Mouse (Mus musculus): Measurements from ENCODE around the gene Lzts3.
"Not testable (repeated sequence)": the region's sequence is repeated elsewhere in the genome, so short reads cannot be mapped to it uniquely, and the experiment has no call there.

The Lzts3 gene

DNA sequence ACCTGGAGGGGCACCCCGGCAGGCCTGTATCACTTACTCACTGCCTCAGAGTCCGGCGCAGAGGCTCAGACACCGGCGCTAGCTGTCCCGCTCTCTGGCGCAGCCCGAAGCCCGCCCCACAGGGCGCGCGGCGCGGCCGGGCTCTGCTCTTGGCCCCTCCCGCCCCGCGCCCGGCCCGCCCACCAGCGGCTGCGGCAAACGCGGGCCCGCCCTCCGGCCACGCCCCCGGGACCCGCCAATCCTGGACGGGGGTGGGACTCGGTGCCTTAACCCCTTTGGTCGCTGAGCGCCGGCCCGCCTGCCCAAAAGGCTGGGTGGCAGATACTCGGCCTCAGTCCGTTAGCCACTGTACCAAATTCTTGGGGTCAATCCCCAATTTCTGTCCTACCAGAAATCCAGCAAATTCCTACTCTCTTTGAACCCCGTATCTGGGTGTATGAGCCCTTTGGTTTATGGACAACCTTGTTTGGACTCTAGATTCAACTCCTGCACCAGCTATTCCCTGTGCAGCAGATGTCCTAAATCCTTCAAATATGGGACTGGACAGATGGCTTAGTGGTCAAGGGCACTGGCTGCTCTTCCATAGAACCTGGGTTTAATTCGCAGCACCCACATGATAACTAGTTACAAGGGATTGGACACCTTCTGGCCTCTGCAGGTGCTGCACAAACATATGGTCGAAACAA is at the start of gene Lzts3:
Gene Lzts3, minus strand, starts transcription at position 120 of the 686 bp plus-strand sequence.
- in situ Hi-C loops (cut with MboI, MseI), result no loop called here

DNA sequence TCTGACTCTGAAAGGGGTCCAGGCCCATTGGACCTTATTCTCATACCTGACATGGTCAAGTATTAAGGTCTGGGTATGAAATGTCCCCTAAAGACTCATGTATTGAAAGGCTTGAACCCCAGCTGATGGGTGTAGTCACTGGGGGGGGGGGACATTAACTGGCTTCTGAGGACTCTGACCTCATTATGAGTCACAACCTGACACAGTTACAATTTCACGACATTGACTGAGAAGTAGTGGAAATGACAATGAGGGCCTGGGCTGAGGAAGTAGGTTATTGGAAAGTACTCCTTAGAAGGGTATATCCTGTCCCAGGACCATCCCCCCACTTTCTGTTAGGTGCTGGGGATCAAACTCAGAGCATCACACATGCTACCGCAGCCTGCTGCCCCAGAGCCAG is 46.4 kb upstream of the Lzts3 start:
- in situ Hi-C loops (cut with MboI, MseI), result no loop called here

DNA sequence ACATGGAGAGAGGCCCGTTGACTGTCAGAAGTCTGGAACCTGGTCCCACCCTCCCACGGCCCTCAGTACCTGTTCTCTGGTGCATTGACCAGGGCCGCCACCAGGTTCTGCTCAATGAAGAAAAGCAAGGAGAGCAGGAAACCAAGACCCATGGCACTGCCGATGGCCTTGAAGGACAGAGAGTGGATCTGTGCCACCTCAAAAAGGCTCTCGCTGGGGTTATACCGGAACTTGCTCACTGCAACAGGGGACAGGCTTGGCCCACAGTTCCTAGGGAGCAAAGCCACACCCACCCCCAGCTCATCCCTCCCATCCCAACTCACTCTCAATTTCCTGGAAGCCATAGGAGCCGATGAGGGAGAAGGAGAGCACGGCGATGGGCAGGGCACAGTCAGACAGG is 42.8 kb upstream of the Lzts3 start:
- in situ Hi-C loops (cut with MboI, MseI), result no loop called here

DNA sequence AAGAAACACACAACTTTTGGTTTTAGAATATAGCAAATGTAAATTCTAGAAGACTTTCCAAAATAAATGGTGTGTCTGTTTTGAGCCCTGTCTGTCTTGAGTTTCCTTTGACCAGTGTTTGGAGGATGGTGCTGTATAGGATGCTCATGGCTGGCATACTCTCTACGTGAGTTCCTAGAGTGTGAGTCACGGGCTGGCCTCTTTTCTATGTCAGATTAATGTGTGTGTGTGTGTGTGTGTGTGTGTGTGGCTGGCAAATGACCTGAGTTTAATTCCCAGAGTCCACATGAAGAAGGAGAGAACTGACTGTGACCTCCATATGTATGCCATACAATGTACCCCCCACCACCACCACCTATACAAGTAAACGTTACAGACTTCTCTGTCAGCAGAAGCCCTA is 38.9 kb upstream of the Lzts3 start:
- in situ Hi-C loops (cut with MboI, MseI), result no loop called here

DNA sequence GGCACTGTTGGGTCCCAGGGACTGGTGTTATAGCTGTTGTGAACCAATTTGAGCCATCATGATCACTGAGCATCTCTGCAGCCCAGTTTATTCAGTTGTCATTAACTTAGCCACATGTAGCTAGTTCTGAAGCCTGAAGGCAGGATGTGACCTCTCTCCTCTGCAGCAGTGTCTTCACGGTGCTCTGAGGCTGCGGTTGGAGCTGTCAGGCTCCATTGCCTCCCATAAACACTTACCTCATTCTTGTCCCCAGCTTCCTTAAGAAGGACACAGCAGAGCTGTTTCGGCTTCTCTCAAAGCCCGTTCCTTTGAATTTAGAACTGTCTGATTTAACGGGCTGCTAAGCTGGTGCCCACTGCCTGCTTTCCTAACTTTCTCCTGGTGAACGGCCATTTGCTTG is 37.3 kb upstream of the Lzts3 start:
- in situ Hi-C loops (cut with MboI, MseI), result no loop called here

DNA sequence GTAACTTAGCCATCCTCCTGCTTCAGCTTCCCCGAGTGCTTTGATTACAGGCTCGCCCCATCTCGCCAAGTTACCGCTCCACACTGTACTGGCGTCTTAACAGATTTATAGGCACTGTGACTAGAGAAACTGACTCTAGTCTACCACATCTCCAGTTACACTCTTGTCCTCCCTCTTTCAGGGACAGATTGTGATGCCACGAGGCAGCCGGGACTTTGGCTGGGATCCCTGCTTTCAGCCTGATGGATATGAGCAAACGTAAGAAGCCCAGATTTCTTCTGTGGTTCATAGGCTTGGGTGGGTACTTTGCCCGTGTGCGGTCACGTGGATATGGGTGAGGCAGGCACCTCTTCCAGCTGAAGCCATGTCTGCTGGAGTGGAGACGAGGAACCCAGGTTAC is 36.6 kb upstream of the Lzts3 start:
- in situ Hi-C loops (cut with MboI, MseI), result no loop called here

DNA sequence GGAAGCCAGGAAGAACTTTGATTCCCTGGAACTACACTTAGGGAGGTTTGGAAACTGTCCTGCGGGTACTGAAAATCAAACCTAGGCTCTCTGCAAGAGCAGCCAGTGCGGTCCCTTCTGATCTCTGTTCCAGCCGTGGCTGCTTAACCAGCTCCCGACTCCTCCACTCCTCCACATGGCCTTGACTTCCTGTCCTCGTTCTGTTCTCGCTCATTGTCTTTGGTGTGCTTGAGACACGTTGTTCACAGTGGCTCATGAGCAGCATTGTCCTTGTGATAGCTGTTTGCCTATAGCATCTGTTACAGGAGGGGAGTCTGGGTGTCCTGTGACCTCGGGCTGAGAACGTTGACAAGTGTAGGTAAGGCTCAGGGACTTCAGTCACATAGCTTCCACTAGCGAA is 34.6 kb upstream of the Lzts3 start:
- in situ Hi-C loops (cut with MboI, MseI), result no loop called here

DNA sequence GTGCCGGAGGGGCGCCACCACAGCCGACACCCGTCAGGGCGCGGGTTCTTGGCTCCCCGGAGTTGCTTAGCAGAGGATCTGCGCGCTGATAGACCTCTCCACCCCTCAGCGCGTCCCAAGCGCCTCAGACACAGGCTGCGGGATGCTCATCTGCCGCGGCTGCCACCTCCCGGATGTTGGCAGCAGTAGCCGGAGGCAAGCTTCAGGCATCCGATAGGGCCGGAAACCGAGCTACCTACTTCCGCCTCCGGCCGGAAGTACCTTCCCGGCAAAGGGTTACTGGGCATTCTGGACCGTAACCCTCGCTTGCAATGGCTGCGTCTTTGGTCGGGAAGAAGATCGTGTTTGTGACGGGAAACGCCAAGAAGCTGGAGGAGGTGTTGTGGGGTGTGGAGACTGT is 25.0 kb upstream of the Lzts3 start, which contains the start of gene Itpa:
Gene Itpa, plus strand, starts transcription at position 52 of the 400 bp plus-strand sequence.
- in situ Hi-C loops (cut with MboI, MseI), result no loop called here

DNA sequence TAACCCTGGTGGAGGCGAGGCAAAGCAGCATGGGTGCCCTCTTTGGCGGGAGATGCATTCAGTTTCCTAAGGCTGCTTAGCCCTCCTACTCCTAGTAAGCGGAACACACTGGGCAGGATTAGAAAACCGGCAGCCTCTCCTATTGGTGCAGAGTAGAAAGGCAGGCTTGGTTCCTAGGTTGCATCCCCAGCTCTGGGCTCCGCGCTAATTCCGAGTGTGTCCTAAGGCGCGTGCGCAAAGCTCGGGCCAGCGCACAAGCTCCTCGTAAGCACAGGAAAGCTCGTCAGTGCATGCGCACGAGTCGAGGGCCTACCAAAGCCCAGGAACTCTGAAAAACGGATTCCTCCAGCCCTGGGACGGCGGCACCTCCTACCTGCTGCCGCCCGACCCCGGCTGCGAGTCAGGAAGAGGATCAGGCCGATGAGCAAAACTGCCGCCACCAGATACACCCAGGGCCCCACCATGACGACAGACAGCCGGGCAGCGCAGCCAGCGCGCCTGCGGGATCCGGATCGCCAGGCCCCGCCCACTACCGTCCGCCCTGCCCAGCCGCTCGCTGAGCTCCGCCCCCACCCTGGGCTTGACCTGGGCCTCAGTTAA is 21.6 kb upstream of the Lzts3 start, which contains the start of gene Ddrgk1:
Gene Ddrgk1, minus strand, starts transcription at position 558 of the 600 bp plus-strand sequence.
- in situ Hi-C loops (cut with MboI, MseI), result no loop called here

DNA sequence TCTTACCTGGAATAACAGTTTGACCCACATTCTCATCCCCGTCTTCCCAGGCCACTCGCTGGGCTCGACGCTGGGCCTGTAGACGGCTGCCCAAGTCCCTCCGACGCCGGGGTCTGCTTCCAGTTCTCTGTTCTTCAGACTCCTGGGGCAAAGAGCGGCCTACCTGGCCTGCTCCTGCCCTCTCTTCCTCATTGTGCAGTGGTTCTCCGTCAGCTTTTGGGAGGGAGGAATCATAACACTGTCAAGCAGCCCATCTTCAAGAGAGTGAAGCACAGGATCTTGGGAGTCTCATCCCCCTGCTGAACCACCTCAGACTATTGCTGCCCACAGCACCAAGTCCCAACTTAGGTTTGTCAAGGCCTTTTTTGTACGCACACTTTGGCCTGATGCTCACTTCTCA is 20.7 kb upstream of the Lzts3 start:
- in situ Hi-C loops (cut with MboI, MseI), result no loop called here

DNA sequence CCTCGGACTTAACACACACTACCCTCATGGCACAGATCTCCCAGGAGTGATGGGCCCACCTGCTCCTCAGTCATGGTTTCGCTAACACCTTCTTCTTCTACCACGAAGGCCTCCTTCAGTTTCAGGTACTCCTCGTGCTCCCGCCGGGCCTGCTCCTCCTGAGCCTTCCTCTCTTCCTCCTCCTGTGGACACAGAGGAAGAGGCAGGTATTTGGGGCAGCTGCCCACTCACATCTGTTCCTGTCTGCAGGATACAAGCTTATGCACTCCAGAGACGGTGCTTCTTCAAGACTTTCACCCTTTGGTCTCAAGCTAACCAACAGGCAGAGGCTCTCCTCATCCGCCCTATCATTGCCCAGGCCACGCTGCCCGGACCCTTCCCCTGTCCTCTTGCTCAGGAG is 15.9 kb upstream of the Lzts3 start:
- in situ Hi-C loops (cut with MboI, MseI), result no loop called here

DNA sequence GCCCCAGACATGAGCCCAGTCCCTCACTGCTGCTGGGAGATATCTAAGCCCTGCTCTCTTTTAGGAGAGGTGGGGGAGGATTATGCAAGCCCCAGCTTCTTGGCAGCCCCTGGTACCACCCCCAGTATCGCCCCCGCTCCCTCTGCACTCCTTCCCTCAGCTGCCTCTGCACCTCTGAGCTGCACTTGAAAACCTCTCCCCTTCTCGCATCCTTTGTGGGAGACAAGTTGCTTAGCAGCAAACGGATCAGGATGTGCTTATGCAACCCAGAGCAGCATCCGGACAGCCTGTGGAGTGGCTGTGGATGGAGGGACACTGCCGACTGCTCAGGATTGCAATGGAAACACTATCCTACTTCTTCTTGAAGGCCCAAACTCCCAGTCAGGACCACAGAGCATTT is 14.9 kb upstream of the Lzts3 start:
- in situ Hi-C loops (cut with MboI, MseI), result no loop called here

DNA sequence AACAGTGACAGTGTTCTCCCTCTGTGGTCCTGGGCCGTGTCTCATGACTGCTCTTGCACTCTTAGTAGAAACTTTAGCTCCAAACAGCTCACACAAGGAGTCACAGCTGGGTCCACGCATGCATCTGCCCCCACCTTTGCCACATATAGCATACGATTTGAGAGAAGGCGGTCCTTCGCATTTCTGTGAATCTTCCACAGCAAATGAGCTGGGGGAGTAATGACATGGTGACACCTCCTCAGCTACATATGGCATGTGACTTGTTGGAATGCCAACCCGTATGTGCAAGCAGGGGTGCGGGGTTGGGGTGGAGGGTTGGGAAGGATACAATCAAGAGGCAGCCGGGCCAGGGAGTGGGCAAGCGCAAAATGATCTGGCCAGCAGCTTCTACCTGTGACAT is 13.9 kb upstream of the Lzts3 start:
- in situ Hi-C loops (cut with MboI, MseI), result no loop called here

DNA sequence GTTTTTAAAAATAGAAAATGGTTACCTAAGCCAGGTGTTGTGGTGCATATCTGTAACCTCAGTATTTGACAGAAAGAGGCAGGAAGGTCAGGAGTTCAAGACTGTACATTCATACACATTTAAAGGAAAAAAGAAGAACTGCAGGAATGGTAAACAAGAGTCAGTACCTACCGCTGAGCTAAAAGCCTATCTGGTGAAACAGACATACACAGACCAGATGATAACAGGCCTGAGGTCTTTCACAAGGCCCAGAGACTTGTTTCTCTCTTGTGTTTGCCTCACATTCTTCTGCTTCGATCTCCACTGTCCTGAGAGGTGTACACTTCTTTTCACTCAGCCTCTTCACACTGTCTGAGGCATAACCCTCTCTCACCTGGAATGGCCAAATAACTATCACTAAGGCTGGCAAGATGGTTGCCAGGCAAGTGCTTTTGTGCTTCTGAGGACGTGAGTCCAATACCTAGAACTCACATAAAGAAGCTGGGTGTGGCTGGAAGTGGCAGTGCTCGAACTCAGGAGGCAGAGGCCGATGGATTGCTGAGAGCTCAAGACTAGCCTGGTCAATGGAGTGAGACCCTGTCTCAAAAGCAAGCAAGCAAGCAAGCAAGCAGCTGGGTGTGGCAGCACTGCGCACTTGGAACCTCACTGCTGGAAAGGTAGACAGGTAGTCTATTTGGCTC is 13.2 kb upstream of the Lzts3 start:
- in situ Hi-C loops (cut with MboI, MseI), result no loop called here

DNA sequence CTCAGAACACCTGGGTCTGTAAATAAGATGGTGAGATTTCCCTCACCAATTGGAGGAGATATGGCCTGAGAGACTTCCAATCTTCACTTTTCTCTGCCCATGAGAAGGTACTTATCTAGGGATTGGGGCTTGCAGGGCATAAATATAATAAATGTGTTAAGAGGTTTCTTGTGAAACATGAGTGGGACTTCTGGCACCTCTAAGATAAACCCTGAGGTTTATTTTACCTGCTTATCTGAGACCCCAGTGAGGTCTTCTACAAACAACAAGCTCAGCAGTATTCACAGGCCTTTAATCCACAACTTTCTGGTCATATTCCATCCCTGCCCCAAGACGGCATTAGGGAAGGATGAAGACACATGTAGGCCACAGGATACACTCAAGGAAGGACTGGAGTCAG is 11.2 kb upstream of the Lzts3 start:
- in situ Hi-C loops (cut with MboI, MseI), result no loop called here

DNA sequence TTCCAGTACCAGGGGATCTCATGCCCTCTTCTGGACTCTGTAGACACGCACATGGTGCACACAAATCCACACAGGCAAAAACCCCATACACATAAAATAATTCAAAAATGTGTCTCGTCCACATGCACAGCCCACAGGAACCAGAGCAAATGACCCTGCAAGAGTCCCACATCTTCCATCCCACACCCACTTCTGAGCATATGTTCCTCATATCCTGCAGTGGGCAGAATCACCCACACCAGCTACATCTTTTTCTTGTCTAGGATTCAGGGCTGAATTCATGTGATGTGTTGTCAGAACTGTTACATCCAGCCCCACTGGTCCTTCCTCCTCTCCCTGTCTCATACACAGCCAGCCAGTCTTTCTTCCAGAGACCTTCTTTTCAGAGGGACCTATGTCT is 10.7 kb upstream of the Lzts3 start:
- in situ Hi-C loops (cut with MboI, MseI), result no loop called here

DNA sequence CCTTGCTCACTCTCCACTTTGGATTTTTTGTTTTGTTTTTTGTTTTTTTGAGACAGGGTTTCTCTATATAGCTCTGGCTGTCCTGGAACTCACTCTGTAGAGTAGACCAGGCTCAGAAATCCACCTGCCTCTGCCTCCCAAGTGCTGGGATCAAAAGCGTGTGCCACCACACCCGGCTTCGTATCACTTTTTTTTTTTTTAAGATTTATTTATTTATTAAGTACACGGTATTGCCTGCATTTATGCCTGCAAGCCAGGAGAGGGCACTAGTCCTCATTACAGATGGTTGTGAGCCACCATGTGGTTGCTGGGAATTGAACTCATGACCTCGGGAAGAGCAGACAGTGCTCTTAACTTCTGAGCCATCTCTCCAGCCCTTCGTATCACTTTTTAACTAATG is 6.4 kb upstream of the Lzts3 start:
- in situ Hi-C loops (cut with MboI, MseI), result not testable (repeated sequence)

DNA sequence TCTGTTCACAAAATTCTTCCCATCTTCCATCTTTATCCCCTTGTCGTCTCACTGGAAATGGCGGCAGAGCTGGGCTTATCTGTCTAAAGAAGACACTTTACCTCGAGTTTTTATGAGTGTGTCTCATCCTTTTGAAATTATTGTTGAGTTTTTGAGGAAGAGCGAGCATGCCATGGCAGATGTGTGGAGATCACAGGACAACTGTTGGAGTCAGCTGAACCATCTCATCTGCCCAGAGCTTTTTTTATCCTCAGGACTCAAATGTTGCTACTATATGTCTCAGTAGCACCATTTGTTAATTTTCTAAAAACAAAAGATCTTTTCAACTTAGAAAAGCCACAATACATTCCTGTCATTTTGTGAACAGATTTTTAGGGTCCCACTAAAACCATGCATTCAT is 2.6 kb upstream of the Lzts3 start:
- in situ Hi-C loops (cut with MboI, MseI), result no loop called here

DNA sequence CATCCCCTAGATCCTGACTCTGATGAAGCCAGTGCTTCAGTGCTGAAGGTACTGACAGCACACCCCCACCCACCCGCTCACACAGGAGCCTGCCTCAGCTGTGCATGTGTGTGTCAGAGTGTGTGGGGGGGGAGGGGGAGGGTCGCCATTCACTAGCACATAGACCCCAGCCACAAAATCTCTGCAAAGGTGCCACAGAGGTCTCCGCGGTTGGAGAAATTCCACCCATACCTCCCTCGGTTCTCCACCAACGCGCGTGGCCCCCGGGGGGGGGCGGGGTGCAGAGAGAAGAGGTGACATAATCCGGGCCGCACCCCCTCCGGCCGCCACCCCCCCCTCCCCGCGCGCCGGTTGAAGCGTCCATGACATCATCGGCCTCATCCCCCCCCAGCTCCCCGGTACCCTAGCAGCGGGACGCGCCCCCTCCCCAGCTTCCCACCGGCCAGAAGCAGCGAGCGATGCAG is 374 bp downstream of the Lzts3 start:
- in situ Hi-C loops (cut with MboI, MseI), result no loop called here

DNA sequence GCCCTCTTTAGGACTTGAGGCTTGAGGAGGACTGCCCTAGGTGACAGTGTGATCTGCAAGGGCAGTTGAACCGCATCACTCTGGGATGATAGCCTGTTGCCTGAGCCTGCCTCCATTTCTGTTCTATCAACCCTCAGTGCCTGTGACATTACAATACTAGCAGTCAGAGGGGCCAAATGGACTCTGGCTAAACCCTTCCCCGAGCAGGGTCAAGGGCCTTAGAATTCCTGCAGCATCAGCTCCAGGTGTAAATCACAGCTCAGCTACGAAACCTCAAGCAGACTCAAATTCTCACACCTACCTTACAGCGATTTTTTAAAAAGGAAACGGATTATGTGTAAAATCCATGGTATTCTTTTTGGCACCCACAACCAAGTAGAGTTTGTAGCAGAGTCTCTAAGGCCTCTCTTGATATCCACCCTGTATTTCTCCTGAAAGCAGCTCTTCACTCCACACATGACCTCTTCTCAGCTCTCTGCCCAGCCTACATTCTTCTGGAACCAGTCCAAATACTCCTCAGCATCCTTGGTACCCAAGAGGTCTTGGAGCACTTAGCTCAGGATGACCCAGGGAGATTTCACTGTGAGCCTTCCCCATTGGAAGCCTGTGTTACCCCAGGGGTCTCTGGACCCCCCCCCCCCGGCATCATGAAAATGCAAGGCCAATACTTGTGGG is 1.1 kb downstream of the Lzts3 start:
- in situ Hi-C loops (cut with MboI, MseI), result no loop called here

DNA sequence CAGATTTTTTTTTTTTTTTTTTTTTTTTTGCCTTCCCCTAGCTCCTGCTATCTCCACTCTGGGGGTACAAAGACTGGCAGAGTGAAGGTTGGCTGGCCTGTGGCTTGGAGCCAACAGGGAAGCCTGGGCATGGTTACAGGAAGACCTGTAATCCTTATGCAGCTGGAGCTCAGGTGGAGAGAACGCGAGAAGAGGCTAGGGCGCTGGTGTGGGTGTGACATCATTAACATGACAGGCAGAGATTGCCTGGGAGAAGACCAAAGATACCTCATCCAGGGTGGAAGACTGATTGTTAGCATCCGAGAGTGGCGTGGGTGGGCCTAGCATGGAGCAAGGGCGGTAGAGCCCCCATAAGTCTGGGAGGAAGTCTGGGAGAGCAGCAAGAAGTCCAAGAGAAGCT is 3.3 kb downstream of the Lzts3 start:
- in situ Hi-C loops (cut with MboI, MseI), result no loop called here

DNA sequence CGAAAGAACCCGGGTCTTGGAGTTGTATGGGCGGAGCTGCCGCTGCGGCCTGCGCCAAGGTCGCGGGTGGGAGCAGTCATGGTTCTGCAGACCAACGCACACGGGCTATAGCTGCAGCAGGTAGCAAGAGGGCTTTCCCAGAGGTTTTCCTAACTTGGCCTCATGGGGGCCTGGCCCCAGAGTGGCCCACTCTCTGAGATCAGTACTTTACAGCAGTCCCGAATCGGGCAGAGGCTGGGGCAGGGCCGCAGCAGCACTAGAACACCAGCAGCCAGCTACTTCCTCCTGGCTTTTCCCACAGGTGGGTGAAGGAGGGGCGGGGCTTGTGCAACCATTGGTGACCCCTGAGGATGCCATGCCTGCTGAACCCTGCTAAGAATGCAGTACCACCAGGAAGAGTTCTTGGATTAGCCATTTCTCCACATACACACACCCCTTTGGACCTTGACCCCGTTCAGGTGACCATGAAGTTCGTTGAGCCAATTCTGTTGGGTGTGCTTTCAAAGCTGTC is 4.4 kb downstream of the Lzts3 start:
- in situ Hi-C loops (cut with MboI, MseI), result no loop called here

Measured in regulatory T cell (primary cell).